ENCODE assay signal across 10 mouse cellular contexts in the genomic region with DNA sequence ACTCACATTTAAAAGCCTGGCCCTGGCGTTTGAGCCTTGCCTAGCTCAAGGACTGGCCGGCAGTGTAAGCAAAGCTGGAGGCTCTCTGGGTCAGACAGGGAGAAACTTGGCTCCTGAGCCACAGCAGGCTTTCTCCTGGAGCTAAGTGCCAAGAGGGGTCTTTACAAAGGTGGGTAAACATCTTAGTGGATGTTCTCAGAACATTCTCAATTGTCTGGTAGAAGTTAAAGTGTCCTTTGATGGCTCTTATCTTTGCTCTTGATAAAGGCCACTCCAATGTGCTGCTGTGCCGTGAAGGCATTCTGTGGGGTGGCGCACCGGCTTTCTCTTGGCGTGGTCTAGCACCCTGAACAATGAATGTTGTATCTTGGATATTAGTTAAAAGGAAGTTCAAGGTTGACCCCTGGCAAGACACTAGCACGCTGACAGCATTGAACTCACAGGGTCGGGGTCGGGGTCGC. TPM values are rescaled to one million over a fixed set of nuclear protein-coding genes. Genes with fewer than 3 reads are reported as not detected.
DNase-seq lines count a peak whose midpoint lies in the region; ATAC-seq lines count a peak whose summit lies in the region.
"Had no signal": no experiment of that assay in that cellular context is flagged by ENCODE, and none has a peak within 500 bp of the region (broad histone marks: within the 10 kb centered on the region; RNA-seq: fewer than 3 reads in every experiment).

No protein-coding gene starts in this region.

- ATAC-seq in kidney, embryonic 14.5 days (ENCODE audit: low FRiP score, low TSS enrichment): no peak
- no peak for ATAC-seq in forebrain, embryonic 14.5 days
- ATAC-seq in liver, embryonic 13.5 days (ENCODE audit: low read depth): no peak
- ATAC-seq in neural tube, embryonic 15.5 days (ENCODE audit: low FRiP score): no peak

- WGBS in kidney, embryonic 14.5 days: 70% methylated on average over 10 of the region's 10 CpGs
- WGBS in forebrain, embryonic 14.5 days: 74% methylated on average over 10 of the region's 10 CpGs
- WGBS in liver, embryonic 13.5 days (ENCODE audit: insufficient replicate concordance): 40% methylated on average over 10 of the region's 10 CpGs
- 75% methylated on average over 10 of the region's 10 CpGs for WGBS in neural tube, embryonic 15.5 days

- H3K9me3 ChIP-seq in kidney, embryonic 14.5 days (ENCODE audit: control insufficient read depth, low read length): no peaks in the 10 kb centered on the region
- H3K9me3 ChIP-seq in forebrain, embryonic 14.5 days (replicated peaks; ENCODE audit: control insufficient read depth, low read length): no peaks in the 10 kb centered on the region
- no peaks in the 10 kb centered on the region for H3K9me3 ChIP-seq in liver, embryonic 13.5 days (replicated peaks)
- no peaks in the 10 kb centered on the region for H3K9me3 ChIP-seq in neural tube, embryonic 15.5 days (replicated peaks)

- H3K9ac ChIP-seq in kidney, embryonic 14.5 days (ENCODE audit: low read depth, low read length): peak overlapping the region; percentile 63; the same call in 1 of the 2 replicates
- H3K9ac ChIP-seq in forebrain, embryonic 14.5 days (ENCODE audit: low read length): no peak overlapping the region
- peak overlapping the region; percentile 76 for H3K9ac ChIP-seq in liver, embryonic 13.5 days
- H3K9ac ChIP-seq in neural tube, embryonic 15.5 days (replicated peaks): peak overlapping the region; percentile 64

- peaks cover 11% of the 10 kb centered on the region for H3K4me1 ChIP-seq in kidney, embryonic 14.5 days (ENCODE audit: control insufficient read depth, insufficient read depth, low read length)
- H3K4me1 ChIP-seq in forebrain, embryonic 14.5 days (ENCODE audit: control insufficient read depth, insufficient read depth, low read length): peaks cover 13% of the 10 kb centered on the region; the same call in 1 of the 2 replicates
- H3K4me1 ChIP-seq in liver, embryonic 13.5 days (replicated peaks): peaks cover 60% of the 10 kb centered on the region
- peaks cover 30% of the 10 kb centered on the region for H3K4me1 ChIP-seq in neural tube, embryonic 15.5 days

- H3K27me3 ChIP-seq in kidney, embryonic 14.5 days (ENCODE audit: control insufficient read depth, insufficient read depth, low read length): no peaks in the 10 kb centered on the region
- no peaks in the 10 kb centered on the region for H3K27me3 ChIP-seq in forebrain, embryonic 14.5 days (replicated peaks; ENCODE audit: control insufficient read depth, insufficient read depth, low read length)
- no peaks in the 10 kb centered on the region for H3K27me3 ChIP-seq in liver, embryonic 13.5 days
- H3K27me3 ChIP-seq in neural tube, embryonic 15.5 days (replicated peaks): no peaks in the 10 kb centered on the region

- H3K27ac ChIP-seq in kidney, embryonic 14.5 days (ENCODE audit: low read depth, low read length): no peak overlapping the region
- H3K27ac ChIP-seq in forebrain, embryonic 14.5 days (ENCODE audit: low read depth, low read length): no peak overlapping the region
- peak overlapping the region; percentile 81 for H3K27ac ChIP-seq in liver, embryonic 13.5 days
- H3K27ac ChIP-seq in neural tube, embryonic 15.5 days (replicated peaks): no peak overlapping the region

- no peak overlapping the region; the same call in 1 of the 2 replicates for H3K4me3 ChIP-seq in kidney, embryonic 14.5 days (ENCODE audit: low read length)
- no peak overlapping the region for H3K4me3 ChIP-seq in forebrain, embryonic 14.5 days (ENCODE audit: low read depth, low read length)
- peak overlapping the region; percentile 69 for H3K4me3 ChIP-seq in liver, embryonic 13.5 days (replicated peaks)
- H3K4me3 ChIP-seq in neural tube, embryonic 15.5 days (replicated peaks): peak overlapping the region; percentile 57

- H3K4me2 ChIP-seq in kidney, embryonic 14.5 days (replicated peaks; ENCODE audit: low read depth, low read length): peak overlapping the region; percentile 61; the same call in 1 of the 2 replicates
- H3K4me2 ChIP-seq in forebrain, embryonic 14.5 days (ENCODE audit: low read length): peak overlapping the region; percentile 80; the same call in 1 of the 2 replicates
- H3K4me2 ChIP-seq in liver, embryonic 13.5 days: peak overlapping the region; percentile 87
- peak overlapping the region; percentile 91 for H3K4me2 ChIP-seq in neural tube, embryonic 15.5 days

- H3K36me3 ChIP-seq in kidney, embryonic 14.5 days (ENCODE audit: control insufficient read depth, insufficient read depth, low read length): peaks cover 34% of the 10 kb centered on the region
- no peaks in the 10 kb centered on the region for H3K36me3 ChIP-seq in forebrain, embryonic 14.5 days (ENCODE audit: control insufficient read depth, insufficient read depth, low read length)
- peaks cover 43% of the 10 kb centered on the region for H3K36me3 ChIP-seq in liver, embryonic 13.5 days
- no peaks in the 10 kb centered on the region for H3K36me3 ChIP-seq in neural tube, embryonic 15.5 days

- no peak for DNase-seq in kidney, adult 8-10 months
- no peak for DNase-seq in forebrain, embryonic 14.5 days (ENCODE audit: low spot score)
- DNase-seq in liver, embryonic 13.5 days: no peak
- DNase-seq in frontal cortex, postnatal 10 days (ENCODE audit: low spot score in 2 of 2): no peak
- no peak for DNase-seq in frontal cortex, postnatal 14 days (ENCODE audit: low spot score in 2 of 2)
- no peak for DNase-seq in layer of hippocampus, postnatal 25 days (ENCODE audit: extremely low spot score in 1 of 2, low spot score in 1 of 2)
- DNase-seq: cerebellum, postnatal 36 days; left cerebral cortex, postnatal 4 days had no signal

RNA-seq across cellular contexts. Expression of a gene that starts 1.4 kb away (rescaled TPM):
- 29.7 and 31.4 TPM in 2 replicates for polyA plus RNA-seq in kidney, embryonic 14.5 days (2014; fragmentation: Nextera tagmentation; extraction: Ambion mirVana)
- polyA plus RNA-seq in forebrain, embryonic 14.5 days (2014; fragmentation: Nextera tagmentation; extraction: Ambion mirVana): 8.3 and 11.2 TPM in 2 replicates
- 33.9 and 37.6 TPM in 2 replicates for polyA plus RNA-seq in liver, embryonic 13.5 days (2015; fragmentation: Nextera tagmentation; extraction: Ambion mirVana)
- 12.7 and 17.0 TPM in 2 replicates for polyA plus RNA-seq in neural tube, embryonic 15.5 days (2015; fragmentation: Nextera tagmentation; extraction: Ambion mirVana)
- 10 to 100 TPM; 12.3 to 15.5 TPM for total RNA-seq in layer of hippocampus, postnatal 25 days (2021)

RNA-seq across cellular contexts. Expression of a gene that starts 9.4 kb away (rescaled TPM):
- polyA plus RNA-seq in kidney, embryonic 14.5 days (2014; fragmentation: Nextera tagmentation; extraction: Ambion mirVana): 170 and 191 TPM in 2 replicates
- polyA plus RNA-seq in forebrain, embryonic 14.5 days (2014; fragmentation: Nextera tagmentation; extraction: Ambion mirVana): 8.6 and 11.6 TPM in 2 replicates
- 41.6 and 42.7 TPM in 2 replicates for polyA plus RNA-seq in liver, embryonic 13.5 days (2015; fragmentation: Nextera tagmentation; extraction: Ambion mirVana)
- polyA plus RNA-seq in neural tube, embryonic 15.5 days (2015; fragmentation: Nextera tagmentation; extraction: Ambion mirVana): 24.5 and 52.1 TPM in 2 replicates
- 1 to 10 TPM; 2.5 to 3.4 TPM for total RNA-seq in layer of hippocampus, postnatal 25 days (2021)

RNA-seq across cellular contexts. Expression of a gene that starts 15.0 kb away (rescaled TPM):
- 500 and 653 TPM in 2 replicates for polyA plus RNA-seq in kidney, embryonic 14.5 days (2014; fragmentation: Nextera tagmentation; extraction: Ambion mirVana)
- polyA plus RNA-seq in forebrain, embryonic 14.5 days (2014; fragmentation: Nextera tagmentation; extraction: Ambion mirVana): 265 and 340 TPM in 2 replicates
- 342 and 377 TPM in 2 replicates for polyA plus RNA-seq in liver, embryonic 13.5 days (2015; fragmentation: Nextera tagmentation; extraction: Ambion mirVana)
- 244 and 282 TPM in 2 replicates for polyA plus RNA-seq in neural tube, embryonic 15.5 days (2015; fragmentation: Nextera tagmentation; extraction: Ambion mirVana)
- 100 to 1,000 TPM in 1 of 2 experiments, 10 to 100 TPM in 1; 92.7 to 101 TPM for total RNA-seq in layer of hippocampus, postnatal 25 days (2021)

RNA-seq across cellular contexts. Expression of a gene that starts 22.8 kb away (rescaled TPM):
- polyA plus RNA-seq in kidney, embryonic 14.5 days (2014; fragmentation: Nextera tagmentation; extraction: Ambion mirVana): 7.5 and 10.4 TPM in 2 replicates
- 21.4 and 26.2 TPM in 2 replicates for polyA plus RNA-seq in forebrain, embryonic 14.5 days (2014; fragmentation: Nextera tagmentation; extraction: Ambion mirVana)
- 5.4 and 5.6 TPM in 2 replicates for polyA plus RNA-seq in liver, embryonic 13.5 days (2015; fragmentation: Nextera tagmentation; extraction: Ambion mirVana)
- 68.9 and 80.2 TPM in 2 replicates for polyA plus RNA-seq in neural tube, embryonic 15.5 days (2015; fragmentation: Nextera tagmentation; extraction: Ambion mirVana)
- 10 to 100 TPM; 14.5 to 16.7 TPM for total RNA-seq in layer of hippocampus, postnatal 25 days (2021)

RNA-seq across cellular contexts. Expression of a gene that starts 34.1 kb away (rescaled TPM):
- 19.5 and 27.1 TPM in 2 replicates for polyA plus RNA-seq in kidney, embryonic 14.5 days (2014; fragmentation: Nextera tagmentation; extraction: Ambion mirVana)
- polyA plus RNA-seq in forebrain, embryonic 14.5 days (2014; fragmentation: Nextera tagmentation; extraction: Ambion mirVana): 18.9 and 22.1 TPM in 2 replicates
- 4.3 and 5.3 TPM in 2 replicates for polyA plus RNA-seq in liver, embryonic 13.5 days (2015; fragmentation: Nextera tagmentation; extraction: Ambion mirVana)
- polyA plus RNA-seq in neural tube, embryonic 15.5 days (2015; fragmentation: Nextera tagmentation; extraction: Ambion mirVana): 18.9 and 21.1 TPM in 2 replicates
- 10 to 100 TPM; 13.0 to 14.5 TPM for total RNA-seq in layer of hippocampus, postnatal 25 days (2021)

Comparison
In these comparisons a context has a peak if more than half of its experiments do, and no peak if none do; other contexts are left out.
1. H3K4me3 ChIP-seq: peak in liver, embryonic 13.5 days (single experiment) and neural tube, embryonic 15.5 days (single experiment); none in kidney, embryonic 14.5 days (single experiment) and forebrain, embryonic 14.5 days (single experiment).
2. Peak in every context shown above with its lines, with median percentiles within 50 percentile points of each other: H3K4me2 ChIP-seq.